Mouse (Mus musculus): ENCODE results near the gene Tmem190.

Gene Tmem190

DNA sequence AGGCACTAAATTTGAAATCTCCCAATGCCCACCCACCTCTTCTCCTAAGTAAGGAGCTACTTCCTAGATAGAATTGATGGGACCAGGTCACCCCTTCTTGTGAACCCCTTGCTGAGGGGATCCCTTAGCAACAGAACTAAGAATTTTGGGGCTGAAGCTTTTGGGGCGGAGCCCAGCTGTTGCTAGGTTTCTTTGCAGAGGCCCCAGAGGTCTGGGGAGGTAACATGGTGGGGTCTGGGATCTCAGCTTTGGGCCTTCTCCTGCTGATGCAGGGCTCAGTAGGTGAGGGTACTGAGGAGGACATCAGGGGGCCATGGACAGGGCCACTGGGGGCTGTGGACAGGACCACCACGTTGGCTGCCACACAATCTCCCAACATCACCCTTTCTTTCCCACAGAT, at the start of gene Tmem190, which contains the start of gene Il11:
Gene Tmem190, plus strand, starts transcription at position 179 of the 400 bp plus-strand sequence.
Gene Il11, minus strand, starts transcription at position 101 of the 400 bp plus-strand sequence.
- no peak for DNase-seq (ENCODE audit: low spot score)

DNA sequence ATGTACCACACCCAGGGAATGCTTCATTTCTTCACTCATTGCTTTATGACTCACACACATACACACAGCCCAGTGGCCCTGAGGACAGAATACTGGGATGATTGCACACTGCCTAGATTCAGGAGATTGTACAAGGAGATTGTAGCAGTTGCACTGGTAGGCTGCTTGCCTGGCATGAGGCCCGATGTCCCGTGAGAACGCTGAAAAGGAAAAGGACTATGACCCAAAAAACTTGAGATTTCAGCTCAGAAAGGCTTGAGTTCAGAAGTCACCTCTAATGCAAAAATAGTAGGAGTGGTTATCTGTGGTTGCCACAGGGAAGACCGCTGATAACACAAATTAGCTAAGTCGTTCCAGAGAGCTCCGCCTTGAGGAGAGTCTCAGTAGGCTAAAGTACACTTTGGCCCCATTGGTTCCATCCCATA, 49.8 kb upstream of the Tmem190 start:
- no peak for DNase-seq (ENCODE audit: low spot score)

DNA sequence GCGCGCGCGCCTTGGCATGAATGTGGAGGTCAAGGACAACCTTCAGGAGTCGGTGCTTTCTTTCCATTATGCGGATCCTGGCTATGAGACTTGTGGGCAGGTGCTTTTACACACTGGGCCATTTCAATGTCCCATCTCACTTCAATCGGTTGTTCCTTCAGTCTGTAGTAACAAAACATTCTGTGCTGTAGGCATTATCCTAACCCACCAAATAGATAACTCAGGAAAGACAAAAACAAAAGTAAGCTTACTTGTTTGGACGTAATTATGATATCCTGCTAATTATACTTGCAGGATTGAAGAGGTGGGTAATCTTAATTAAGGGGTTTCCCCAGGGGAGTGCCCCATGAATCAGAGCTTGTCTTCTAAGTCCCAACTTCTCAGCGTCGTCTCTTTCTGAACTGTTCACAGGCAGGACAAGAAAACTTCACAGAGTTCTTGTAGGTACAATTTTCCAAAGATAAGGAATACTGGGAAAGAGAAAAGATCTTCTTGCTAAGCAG, 43.6 kb upstream of the Tmem190 start:
- no peak for DNase-seq (ENCODE audit: low spot score)

DNA sequence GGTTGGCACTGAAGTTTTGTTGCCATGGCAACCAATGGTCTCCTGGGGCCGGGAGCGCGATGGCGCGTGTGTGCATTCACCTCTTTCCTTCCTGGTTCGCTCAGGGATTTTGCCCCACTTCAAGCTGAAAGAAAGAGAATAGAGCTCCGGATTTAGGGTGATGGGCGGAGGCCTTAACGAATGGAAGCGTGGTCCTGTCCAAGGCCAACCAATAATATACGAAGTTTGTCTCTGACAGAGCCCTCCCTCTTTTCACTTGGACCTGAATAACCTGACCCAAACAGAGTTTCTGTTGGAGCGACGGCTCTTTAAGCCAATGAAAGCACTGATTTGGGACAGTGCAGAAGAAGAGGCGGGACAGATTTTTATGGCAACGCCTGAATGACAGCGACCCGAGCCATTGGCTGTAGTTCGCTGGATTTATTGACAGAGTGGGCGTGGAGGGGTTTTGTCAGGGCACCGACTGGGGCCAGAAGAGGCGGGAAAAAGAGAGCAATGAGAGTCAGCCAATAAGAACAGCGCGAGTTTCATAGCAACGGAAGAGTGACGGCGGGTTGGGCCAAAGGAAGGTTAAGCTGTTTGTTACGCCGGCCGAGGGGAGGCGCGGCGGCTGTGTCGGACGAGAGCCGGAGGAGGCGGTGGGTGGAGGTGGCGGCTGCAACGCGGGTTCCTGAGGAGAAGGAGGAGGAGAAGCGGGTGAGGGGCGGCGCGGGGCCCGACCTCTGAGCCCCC, 43.0 kb upstream of the Tmem190 start, which contains the start of gene Kmt5c:
Gene Kmt5c, plus strand, starts transcription at position 572 of the 732 bp plus-strand sequence.
- DNase-seq (ENCODE audit: low spot score) = peak; percentile 83

DNA sequence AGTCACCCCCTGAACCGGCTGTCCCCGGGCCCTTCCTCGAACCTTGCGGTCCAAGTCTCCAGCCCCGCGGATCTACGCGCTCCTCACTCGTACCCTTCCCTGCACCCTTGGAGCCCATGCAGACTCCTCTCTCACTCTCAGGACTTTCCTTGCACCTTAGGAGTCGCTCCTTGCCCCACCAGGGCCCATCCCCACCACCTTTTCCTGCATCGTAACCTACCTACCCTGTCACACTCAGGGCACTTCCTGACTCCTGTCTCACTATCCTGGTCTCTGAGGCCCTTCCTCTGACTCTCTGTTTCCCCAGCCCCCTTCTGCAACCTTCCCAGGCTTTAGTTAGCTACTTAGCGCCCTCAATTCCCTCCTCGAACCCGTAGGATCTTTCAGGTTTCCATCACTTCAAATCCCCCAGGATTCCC, 42.4 kb upstream of the Tmem190 start:
- DNase-seq (ENCODE audit: low spot score) = peak; percentile 39

DNA sequence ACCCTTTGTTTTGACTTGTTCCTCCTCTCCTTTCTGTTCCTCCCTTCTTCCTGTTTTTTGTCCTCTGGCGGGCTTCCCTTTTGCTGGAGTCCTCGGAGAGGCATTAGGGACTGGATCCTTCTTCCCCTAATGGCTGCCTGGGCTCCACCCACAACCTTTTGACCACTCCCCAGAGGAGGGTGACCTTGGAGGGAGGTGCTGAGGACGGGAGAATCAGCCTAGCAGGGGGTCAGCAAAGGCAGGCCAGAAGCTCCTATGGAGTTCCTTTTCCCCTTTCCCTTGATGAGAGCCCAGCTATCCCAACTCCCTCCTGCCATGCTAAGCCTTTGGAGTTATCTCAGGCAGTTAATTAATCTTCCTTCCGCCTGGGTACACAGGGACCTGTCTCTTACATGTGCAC, 41.6 kb upstream of the Tmem190 start:
- DNase-seq (ENCODE audit: low spot score) = no peak

DNA sequence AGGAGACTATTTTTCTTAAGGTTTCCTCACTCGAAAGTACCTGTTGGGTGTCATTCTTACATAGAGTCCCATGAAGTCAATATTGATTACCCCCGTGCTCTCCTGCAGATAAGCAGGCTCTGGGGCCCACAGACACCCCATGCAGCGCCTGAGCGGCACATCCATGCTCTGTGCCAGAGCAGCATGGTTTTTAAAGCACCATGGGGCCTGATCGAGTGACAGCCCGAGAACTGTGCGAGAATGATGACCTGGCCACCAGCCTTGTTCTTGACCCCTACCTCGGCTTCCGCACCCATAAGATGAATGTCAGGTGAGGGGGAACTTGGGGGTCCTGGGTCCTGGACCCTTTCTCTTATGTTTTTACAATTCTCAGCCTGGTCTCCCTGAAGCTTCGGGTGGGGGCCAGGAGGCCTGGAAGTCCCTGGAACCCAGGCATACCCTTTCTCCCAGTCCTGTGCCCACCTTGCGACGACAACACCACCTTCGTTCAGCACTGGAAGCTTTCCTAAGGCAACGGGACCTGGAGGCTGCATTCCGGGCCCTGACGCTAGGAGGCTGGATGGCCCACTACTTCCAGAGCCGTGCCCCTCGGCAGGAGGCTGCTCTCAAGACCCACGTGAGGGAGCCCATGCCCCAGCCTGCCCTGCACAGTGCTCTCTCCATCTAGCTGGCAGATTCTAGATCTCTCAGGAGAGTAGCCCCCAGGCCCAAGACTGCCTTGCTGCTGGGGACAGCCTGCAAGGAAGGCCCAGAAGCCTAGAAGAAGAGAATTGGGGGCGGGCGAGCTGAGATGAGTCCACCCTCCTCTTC, 40.9 kb upstream of the Tmem190 start:
- DNase-seq (ENCODE audit: low spot score) = no peak

DNA sequence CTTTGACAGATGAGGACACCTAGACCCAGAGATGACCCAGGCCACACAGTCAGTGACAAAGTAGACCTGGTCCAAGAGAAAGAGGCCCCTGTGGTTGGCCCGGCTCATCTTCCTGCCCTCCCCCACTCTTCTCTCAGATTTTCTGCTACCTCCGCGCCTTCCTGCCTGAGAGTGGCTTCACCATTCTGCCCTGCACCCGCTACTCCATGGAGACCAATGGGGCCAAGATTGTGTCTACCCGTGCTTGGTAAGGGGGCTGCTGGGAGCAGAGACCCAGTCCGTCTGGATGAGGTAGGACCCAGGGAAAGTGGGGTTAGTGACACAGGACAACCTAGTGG, 40.3 kb upstream of the Tmem190 start:
- no peak for DNase-seq (ENCODE audit: low spot score)

DNA sequence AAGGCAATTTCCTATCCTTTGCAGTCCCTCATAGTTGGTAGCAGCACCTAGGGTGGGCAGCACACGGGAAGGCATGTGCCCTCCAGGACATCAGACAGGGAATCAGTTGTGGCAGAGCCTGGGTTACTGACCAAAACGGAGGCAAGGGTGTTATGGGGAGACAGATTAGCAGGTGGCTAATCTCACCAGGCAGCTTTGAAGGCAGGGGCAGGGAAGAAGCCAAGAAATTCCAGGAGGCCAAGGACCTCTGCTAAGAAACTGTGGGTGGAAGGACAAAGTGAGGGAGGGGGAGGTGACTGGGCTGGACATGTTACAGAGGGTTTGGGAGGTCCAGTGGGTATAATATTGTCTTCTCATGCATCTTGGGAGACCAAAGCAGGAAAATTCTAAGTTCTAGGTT, 39.4 kb upstream of the Tmem190 start:
- no peak for DNase-seq (ENCODE audit: low spot score)

DNA sequence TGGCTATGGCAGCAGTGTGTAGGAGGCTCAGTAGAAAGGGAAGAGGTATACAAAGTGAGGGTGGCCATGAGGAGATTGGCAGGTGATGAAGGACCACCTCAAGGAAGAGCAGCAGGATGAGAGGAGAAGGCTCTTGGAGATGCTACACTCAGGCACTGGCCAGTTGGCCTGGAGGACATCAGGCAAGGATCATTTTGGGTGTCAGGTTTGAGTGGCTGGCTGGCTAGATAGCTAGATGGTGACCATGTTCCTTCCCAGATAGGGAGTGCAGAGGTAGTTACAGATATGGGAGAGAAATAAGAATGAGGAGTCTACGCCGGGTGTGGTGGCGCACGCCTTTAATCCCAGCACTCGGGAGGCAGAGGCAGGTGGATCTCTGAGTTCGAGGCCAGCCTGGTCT, 37.9 kb upstream of the Tmem190 start:
- no peak for DNase-seq (ENCODE audit: low spot score)

DNA sequence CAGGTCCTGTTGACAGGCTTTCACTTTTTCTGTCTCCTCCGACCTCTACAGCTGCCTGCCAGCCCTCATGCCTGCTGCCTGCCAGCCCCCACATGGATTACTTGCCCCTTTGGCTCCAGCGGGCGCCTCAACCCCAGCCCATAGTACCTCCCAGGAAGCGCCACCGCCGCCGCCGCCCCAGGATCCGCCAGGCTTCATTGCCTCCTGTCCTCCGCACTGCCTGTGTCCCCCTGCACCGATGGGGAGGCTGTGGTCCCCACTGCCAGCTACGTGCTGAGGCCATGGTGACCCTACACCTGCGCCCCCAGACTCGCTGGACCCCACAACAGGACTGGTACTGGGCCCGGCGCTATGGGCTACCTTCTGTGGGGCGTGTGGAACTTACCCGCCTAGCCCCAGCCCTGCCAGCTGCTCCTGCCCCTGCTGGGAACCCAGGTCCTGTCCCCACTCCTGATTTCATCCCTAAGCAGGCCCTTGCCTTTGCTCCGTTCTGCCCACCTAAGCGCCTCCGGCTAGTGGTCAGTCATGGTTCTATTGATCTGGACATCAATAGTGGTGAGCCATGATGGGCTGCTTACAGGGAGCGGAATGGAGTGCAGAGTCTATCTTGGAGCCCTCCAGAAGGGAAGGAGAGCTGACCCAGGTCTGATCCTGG, 36.3 kb upstream of the Tmem190 start:
- no peak for DNase-seq (ENCODE audit: low spot score)

DNA sequence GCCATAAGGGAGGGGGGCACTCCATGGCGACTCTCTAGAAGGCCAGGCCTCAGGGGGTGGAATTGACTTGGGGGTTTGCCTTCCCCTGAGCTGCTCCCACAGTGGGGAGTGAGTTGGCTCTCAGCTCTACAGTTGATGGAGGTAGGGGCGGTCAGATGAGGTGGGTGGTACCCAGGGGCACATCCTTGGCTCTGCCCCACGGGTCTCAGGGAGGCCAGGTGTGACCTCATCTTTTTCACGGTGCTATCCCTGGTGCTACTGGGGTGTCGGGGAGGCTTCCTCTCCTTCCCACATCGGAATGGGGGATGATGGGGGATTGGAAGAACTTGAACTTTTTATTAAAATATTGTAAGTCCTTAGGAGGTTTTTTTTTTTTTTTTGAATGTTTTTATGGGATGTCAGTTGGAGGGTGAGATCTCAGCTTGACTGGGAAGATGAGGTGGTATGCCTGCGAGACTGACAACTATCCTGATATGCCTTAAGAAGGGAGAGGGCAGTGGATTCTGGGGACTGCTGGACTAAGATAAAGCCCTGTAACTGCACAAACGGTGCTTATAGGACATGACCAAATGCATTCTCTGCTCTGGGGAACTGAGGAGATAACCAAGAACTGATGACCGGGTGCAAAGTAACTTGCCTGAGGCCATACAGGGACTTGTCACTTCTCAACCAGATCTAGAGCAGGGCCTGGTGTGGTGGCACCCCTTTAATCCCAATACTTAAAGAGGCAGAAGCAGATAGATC, 35.4 kb upstream of the Tmem190 start:
- no peak for DNase-seq (ENCODE audit: low spot score)

DNA sequence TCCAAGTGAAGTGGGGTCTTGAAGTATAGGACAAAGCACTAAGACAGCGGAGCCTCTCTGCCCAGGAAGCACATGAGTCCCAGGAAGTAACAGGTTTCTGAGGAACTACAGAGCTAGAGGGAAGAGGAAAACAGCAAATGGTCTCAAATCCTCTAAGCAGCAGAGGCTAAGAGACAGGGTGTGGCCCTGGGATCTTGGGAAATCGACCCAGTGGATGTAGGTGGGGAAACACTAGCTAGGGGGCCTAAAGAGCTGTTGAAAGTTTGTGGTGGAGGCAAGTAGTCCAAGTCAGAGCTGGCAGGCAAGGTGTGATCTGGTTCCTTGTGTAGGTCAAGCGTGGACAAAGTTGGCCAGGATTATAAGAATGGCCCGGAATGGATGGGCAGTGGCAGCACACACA, 34.4 kb upstream of the Tmem190 start:
- no peak for DNase-seq (ENCODE audit: low spot score)

DNA sequence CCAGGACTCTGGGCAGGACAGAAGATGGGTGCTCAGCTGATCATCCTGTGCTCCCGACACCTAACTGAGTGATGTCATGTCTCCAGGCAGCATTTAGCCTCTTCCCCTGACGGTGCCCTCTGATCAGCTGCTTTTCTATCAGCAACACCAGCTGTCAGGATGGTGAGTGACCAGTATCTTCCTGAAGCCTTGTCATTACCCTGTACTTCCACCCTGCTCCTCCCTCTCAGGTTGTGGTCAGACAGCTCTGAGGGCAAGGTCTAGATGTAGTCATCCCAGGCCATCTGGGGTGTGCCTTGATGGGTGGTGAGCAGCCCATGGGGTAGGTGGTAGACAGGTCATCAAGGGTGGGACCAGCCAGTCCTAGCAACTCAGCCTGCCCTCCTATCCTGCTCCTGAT, 33.6 kb upstream of the Tmem190 start:
- no peak for DNase-seq (ENCODE audit: low spot score)

DNA sequence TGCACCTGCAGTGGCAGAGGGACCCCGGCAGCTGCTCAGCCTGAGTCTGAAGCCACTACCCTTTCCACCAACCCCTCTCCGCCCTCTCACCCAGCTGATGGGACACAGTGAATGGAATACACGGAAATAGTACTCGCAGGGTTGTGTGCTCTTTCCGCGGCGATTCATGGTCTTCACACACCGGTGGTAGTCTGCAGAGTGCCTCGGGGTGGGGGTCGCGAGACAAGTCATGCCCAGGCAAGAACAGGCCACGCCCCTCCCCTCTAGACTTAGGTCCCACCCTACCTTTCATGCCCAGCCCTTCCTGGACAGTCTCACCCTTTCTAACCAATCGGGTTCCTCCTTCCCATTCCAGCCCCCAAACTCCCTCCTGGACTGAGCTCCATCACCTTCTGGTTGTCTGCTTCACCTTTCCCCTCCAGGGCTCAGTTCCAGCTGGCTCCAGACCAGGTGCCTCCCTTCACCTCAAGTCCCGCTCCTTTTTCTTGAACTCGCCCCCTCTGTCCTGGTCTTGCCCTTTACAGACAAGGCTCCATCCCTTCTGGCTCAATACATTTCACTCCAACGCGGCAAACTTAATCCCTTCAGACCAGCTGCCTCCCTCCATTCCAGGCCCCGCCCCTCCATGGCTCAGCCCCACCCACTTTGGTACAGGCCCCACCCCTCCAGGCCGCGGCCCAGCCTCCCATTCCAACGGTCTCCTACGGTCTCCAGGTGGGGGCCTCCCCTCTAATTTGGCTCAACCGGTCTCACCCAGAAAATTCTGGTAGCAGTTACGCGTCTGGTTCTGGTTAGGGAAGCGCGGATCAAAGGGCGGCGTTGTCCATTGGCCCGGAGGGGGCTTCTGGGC, 30.5 kb upstream of the Tmem190 start:
- peak; percentile 25 for DNase-seq (ENCODE audit: low spot score)

DNA sequence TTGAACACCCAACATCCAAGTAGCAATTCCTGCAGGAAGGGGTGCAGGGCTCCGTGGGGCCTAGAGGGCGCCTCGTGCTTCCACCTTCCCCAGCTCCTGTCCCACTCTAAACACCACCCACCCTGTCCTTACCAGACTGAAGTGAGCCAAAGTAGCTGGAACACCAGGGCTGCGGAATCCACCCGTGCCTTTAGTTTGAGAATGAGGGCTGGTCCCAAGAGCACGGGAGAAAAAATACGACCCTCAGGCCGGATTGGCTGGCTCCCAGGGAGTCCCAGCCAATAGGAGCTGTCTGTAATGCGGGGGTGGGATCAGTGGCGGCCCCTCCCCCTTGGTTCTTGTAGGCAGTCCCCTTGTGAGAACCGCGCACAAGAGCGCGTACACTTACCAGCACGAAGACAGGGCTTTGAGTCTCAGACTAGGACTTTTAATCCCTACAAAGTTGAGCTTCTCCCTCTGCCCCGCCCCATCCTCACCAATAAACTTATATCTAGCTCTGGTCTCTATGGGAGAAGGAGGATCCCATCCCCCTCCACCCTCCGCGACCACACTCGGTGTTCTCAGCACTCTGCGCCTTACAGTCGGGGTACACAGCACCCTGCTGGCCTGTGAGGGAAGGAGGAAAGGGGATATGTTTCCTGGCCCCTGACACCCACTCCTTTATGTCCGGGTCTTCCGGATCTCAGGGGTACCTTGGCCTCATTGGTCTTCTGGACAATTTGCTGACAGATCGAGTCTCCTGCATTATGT, 29.7 kb upstream of the Tmem190 start, which contains the start of gene Cox6b2:
Gene Cox6b2, minus strand, starts transcription at position 274 of the 750 bp plus-strand sequence.
- peak; percentile 62 for DNase-seq (ENCODE audit: low spot score)

DNA sequence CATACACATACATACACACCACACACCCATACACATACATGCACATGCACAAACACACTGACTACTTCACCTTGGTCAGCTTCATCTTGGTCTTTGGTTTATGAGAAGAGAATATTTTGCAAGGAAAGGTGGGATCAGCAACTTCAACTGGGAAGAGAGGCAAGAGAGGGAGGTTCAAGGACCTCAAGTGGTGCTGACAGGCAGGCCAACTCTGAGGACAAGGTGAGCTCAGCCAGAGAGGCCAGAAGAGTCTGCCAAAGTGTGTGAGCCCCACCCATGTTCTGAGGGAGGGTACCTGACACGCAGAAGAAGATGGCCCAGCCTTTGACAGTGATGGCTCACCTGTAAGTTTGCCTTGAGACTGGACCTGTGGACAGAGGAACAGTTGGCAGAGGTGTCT, 23.1 kb upstream of the Tmem190 start:
- DNase-seq (ENCODE audit: low spot score) = no peak

DNA sequence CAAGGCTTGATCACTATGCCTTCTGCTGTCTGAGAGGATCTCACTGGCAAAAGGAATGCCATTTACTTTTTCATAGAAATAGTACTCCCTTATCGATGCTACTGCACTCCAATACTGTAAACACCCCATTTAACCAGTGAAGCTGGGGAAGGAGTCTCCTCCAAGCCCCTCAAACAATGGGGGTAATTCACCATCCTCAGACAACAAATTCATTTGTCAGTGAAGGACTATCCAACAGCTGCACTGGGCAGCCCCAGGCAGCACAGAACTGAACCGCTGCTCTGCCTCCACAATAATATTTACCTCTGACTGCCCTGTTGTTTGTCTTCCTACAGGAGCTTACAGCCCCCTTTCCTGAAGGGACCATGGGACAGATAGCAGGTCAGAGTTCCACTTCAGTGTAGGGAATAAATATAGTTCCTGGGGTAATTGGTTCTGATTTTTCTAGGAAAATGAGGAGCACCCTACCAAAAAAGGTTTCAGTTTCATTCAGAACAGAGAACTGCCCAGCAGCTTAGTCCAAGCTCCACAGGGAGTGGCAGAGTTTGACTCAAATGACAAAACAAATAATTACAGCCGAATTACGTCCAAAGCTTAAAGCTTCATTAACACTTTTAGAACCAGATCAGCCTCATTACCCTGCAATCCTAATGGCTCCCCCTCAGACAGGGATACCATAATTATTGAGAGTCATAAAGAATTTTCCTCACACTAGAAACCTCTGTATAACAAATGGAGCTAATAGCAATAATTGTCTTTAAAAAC, 17.6 kb upstream of the Tmem190 start:
- no peak for DNase-seq (ENCODE audit: low spot score)

DNA sequence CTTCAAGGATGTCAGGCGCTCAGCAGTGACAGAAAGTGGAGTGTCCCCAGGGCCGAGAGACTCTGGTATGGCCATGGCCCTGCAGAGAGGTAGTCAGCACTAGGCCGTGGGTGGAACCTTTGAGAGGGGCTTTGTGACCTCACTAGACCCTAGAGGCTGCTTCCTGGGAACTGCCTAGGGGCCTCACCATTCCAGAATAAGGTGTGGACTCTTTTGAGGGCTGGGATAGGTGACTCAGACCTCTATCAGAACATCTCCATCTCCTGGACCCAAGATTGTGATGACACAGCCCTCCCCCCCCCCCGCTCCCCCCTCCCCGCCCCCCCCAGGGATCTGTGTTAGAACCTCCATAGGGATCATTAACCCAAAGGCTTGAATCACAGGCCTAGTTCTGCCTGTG, 11.5 kb upstream of the Tmem190 start, which contains the start of gene Fam71e2:
Gene Fam71e2, minus strand, starts transcription at position 101 of the 400 bp plus-strand sequence.
- DNase-seq (ENCODE audit: low spot score) = no peak
